ENCODE assay signal across 11 mouse cellular contexts in the genomic region with DNA sequence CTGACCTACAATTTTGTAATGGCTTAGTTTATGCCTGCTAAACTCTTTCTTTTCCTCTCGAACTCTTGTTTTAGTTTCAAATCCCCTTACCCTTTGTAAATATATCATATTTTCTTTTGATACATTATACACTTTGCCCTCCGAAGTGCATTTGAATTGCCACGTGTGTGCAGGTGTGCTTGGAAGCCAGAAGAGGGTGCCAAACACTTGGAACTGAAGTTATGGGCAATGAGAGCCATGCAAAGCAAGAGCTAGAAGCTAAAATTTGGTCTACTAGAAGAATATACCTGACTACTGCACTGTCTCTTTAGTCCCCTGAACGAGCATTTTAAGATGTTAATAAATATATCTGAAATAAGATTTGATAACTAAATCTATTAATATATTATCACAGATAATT.
DNase-seq lines count a peak whose midpoint lies in the region; ATAC-seq and TF ChIP-seq lines count a peak whose summit lies in the region.
"Had no signal": no experiment of that assay in that cellular context is flagged by ENCODE, and none has a peak within 500 bp of the region (broad histone marks: within the 10 kb centered on the region; RNA-seq: fewer than 3 reads in every experiment).

No protein-coding gene starts in this region.

- DNase-seq in kidney, adult 9 months: peak; percentile 1
- DNase-seq in kidney, postnatal 14 days: no peak
- DNase-seq in right cerebral cortex, postnatal 14 days: peak; percentile 9
- no peak for DNase-seq in right cerebral cortex, postnatal 25 days
- no peak for DNase-seq in stomach, postnatal 0 days (ENCODE audit: low spot score)
- DNase-seq in urinary bladder, postnatal 14 days (ENCODE audit: low spot score): no peak
- DNase-seq: adrenal gland, adult 8-10 months; cerebellum, adult 8-10 months had no signal

- H3K9ac ChIP-seq in stomach, postnatal 0 days (ENCODE audit: low read length): no peak overlapping the region

- no peaks in the 10 kb centered on the region for H3K27me3 ChIP-seq in stomach, postnatal 0 days (ENCODE audit: control insufficient read depth, insufficient read depth, low read length)

- no peak overlapping the region for H3K4me2 ChIP-seq in stomach, postnatal 0 days (replicated peaks; ENCODE audit: low read depth)

- no peak for TF ChIP-seq POLR2A in cortical plate, adult 2 months (IDR thresholded peaks at IDR 0.05; ENCODE audit: extremely low read depth, insufficient read depth, low read length)

- peak; percentile 43 for TF ChIP-seq CTCF in cortical plate, adult 2 months (IDR thresholded peaks at IDR 0.05; ENCODE audit: extremely low read depth, insufficient read depth, low read length)
- TF ChIP-seq CTCF in stomach, postnatal 0 days (IDR thresholded peaks at IDR 0.05; ENCODE audit: low read depth): peak; percentile 48

- H3K9me3 ChIP-seq in stomach, postnatal 0 days (ENCODE audit: control insufficient read depth, low read length): no peaks in the 10 kb centered on the region
- H3K9me3 ChIP-seq: heart, embryonic 10.5 days had no signal

- H3K4me1 ChIP-seq in cortical plate, adult 2 months (ENCODE audit: control insufficient read depth, insufficient read depth, low read length): no peaks in the 10 kb centered on the region
- no peaks in the 10 kb centered on the region for H3K4me1 ChIP-seq in stomach, postnatal 0 days (replicated peaks; ENCODE audit: control insufficient read depth, insufficient read depth)
- H3K4me1 ChIP-seq: heart, embryonic 10.5 days had no signal

- H3K36me3 ChIP-seq in stomach, postnatal 0 days (ENCODE audit: control insufficient read depth, insufficient read depth, low read length): no peaks in the 10 kb centered on the region
- H3K36me3 ChIP-seq: heart, embryonic 10.5 days had no signal

- H3K4me3 ChIP-seq in cortical plate, adult 2 months (ENCODE audit: insufficient read depth, low read length): no peak overlapping the region
- H3K4me3 ChIP-seq in stomach, postnatal 0 days (ENCODE audit: low read depth, low read length): no peak overlapping the region
- H3K4me3 ChIP-seq: erythroblast, embryonic 14.5 days; heart, embryonic 10.5 days had no signal

- WGBS in stomach, postnatal 0 days: 48% methylated on average over 4 of the region's 4 CpGs

- no peak for ATAC-seq in stomach, postnatal 0 days (ENCODE audit: low FRiP score, low TSS enrichment)

- no peak overlapping the region for H3K27ac ChIP-seq in cortical plate, adult 2 months (ENCODE audit: insufficient read depth, low read length)
- no peak overlapping the region for H3K27ac ChIP-seq in stomach, postnatal 0 days (replicated peaks)
- H3K27ac ChIP-seq: heart, embryonic 10.5 days had no signal

- no peak for TF ChIP-seq EP300 in stomach, postnatal 0 days (optimal IDR thresholded peaks at IDR 0.05)

Comparison
In these comparisons a context has a peak if more than half of its experiments do, and no peak if none do; other contexts are left out.
1. DNase-seq: peak in kidney, adult 9 months (single experiment) and right cerebral cortex, postnatal 14 days (single experiment); none in kidney, postnatal 14 days (single experiment), right cerebral cortex, postnatal 25 days (single experiment), stomach, postnatal 0 days (single experiment) and urinary bladder, postnatal 14 days (single experiment).